Mouse (Mus musculus): ENCODE data around the gene Klhl35.

Gene Klhl35

GRCm38 (mm10) chr7:99465811-99466210 lies at the start of gene Klhl35:
Gene Klhl35 (plus strand): TSS chr7:99466004.
- DNase-seq = no peak

DNA sequence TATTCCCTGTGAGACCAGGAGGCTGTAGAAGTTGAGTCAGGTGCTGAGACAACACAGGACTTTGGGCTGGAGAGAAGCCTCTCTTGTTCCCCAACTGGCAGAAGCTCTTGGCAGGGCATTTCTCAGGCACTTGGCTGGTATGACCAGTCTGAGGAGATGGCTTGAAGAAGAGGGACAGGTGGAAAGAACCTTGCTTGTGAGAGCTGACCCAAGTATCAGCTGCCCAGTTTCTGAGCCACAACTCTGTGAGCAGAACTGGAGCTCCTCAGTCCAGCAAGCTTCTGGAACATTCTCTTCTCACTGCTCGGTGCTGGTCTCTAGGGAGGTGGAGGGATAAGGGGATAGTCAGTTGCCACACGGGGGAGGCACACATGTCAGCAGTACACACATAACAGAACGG lies 46.5 kb upstream of the Klhl35 start:
- DNase-seq = no peak

GRCm38 (mm10) chr7:99421006-99421405 lies 44.8 kb upstream of the Klhl35 start:
- peak; percentile 77 for DNase-seq

- no peak for DNase-seq
Measured at GRCm38 (mm10) chr7:99424538-99425155, 41.2 kb upstream of the Klhl35 start.

DNA sequence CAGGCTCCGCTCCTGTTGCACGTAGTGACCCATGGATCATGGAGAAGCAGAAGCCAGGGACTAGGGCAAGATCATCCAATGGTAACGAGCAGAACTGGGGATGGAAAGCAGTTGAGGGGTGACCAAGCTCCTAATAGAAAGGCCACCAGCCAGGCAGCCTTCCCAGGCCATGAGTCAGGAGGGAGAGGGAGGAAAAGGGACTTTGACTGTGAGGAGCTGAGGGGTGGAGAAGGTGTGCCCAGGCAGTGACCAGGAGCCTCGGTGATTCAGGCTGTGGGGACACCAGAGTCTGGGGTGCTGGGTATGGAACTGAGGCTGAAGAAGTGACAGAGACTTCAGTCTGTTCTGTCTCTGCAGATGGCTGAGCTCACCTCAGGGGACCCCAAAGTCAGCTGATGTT lies 40.1 kb upstream of the Klhl35 start:
- no peak for DNase-seq

DNA sequence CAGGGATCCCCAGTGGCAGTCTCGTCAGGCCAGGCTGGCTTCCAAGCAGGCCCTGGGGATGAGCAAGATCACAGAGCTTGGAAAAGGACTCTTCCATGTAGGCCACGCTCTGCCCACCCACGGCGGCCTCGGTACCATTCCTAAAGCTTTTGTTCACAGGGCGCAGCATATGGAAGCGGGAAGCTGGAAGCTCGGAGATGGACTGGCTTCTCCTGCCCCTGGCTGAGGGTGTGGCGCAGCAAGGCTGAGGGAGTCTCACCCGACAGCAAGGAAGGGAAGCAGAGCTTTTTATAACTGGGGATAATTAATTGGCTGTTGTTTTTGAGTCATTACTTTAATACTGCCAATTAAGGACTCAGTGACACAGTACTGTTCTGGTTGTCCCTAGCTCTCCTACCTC lies 38.8 kb upstream of the Klhl35 start:
- DNase-seq = no peak

GRCm38 (mm10) chr7:99427987-99428386 lies 37.8 kb upstream of the Klhl35 start:
- DNase-seq = no peak

DNA sequence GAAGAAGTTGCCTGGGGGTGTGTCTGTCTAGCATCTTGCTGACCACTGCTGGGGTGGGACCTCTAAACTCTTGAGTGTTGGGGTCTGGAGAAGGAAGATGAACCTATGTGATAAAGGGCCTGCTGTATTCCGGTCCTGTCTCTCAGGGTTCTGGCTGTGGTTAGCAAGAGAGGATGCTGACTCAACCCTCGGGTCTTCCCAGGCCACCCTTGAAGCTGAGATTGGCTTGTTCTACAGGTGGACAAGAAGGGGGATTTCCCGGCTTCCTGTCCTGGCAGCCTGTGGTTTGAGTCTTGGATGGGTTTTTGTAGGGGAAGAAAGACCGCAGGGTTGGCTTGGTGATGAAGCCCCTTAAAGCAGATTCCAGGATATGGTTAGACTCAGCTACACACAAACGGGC lies 37.0 kb upstream of the Klhl35 start:
- no peak for DNase-seq

- DNase-seq = no peak
Measured at GRCm38 (mm10) chr7:99429786-99430185, 36.0 kb upstream of the Klhl35 start.

- DNase-seq = no peak
Measured at GRCm38 (mm10) chr7:99430246-99430645, 35.6 kb upstream of the Klhl35 start.

DNA sequence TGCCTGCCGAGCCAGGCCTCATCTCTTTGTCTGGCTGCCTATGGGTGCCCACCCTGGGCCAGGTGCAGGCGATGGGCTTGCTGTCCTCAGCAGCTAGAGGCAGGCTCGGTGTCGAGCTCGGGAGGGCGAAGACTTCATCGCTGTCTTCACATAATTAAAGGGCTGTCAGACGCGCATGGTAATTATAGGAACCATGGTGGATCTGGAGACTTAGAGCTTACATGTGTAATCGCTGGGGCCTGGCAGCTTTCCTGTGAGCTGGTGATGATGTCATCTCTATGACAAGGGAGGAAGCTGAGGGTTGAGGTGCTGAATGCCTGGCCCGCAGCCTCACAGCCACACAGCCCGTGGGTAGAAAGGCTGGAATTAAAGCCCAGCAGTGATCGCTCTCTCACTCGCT lies 33.6 kb upstream of the Klhl35 start:
- DNase-seq = no peak

GRCm38 (mm10) chr7:99432863-99433262 lies 32.9 kb upstream of the Klhl35 start:
- no peak for DNase-seq

DNA sequence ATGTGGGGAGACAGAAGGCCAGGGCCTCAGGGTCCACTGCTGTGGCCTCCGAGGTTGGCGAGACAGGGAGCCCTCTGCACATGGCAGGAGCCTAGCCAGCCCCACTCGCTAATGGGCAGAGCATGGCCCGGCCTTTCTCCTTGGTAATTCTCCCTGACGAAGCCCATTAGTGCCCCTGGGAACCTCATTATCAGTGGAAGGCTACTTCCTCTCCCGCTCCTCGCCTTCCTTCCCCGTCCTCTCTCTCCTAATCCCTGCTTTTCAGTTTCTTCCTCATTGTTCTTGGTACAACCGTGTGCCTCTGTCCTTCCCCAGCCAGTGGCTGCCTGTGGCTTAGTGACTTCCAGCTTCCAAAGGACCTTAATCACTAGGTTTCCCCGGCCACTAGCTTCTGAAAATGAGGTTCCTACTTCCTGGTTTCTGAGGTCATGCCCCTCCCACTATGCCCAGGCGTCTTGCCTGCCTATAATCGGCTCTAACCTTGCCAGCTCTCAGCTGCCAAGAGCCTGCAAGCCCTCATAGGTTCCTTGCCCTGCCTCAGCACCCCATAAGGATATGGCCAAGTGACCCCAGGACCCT lies 31.0 kb upstream of the Klhl35 start:
- no peak for DNase-seq

DNA sequence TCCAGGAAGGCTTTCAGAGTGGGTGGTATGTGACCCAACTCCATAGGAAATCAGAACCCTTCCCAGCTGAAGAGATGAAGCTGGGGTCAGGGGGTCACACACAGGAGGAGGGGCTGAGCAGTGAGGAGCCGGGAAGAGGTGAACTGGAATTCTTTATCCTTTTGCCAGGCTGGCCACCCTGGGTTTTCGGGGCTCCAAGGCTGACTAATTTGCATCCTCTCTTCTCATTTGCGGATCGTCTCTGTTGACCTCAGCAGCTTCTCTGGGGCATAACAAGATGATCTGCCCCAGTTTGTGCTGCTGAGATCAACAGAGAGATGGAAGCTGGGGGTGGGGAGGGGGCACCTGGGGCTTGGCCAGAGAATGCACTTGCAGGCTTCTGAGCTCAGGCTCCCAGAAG lies 29.3 kb upstream of the Klhl35 start:
- no peak for DNase-seq

DNA sequence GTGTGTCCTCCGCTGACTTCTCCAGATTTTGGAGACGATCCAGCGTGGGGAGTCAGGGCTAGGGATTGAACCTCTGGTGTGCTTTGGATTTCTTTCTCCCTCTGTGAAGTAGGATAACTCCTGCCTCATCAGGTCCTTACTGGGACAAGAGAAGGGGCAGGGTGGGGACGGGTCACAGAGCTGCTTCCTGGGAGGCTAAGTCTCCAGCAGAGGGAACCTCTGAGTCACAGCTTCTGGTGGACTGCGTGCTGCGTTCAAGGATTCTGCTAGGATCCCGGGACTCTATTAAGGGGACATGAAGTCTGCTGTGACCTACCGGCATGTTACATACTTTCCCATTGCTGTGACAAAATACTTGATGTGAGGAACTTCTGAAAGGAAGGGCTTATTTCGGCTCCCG lies 26.9 kb upstream of the Klhl35 start:
- no peak for DNase-seq

GRCm38 (mm10) chr7:99441534-99442072 lies 24.2 kb upstream of the Klhl35 start:
- peak; percentile 87 for DNase-seq

DNA sequence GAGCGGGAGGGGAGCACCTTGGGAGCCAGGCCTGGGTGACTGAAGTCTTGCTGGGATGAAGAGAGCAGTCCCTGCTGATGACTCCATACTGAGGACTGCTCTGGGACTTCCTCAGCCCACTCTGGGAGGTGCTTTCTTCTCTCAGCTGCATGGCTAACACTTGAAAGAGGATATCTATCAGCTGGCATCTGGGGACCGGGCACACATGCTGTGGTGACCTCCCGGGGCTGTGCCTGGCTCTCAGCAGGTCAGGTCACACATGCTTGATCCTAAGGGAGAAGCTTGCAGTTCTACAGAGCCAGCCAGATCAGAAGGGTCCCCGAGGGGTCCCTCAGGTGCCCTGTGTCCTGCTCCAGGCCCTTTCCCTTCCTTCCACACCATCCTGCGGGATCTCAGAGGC lies 22.6 kb upstream of the Klhl35 start:
- no peak for DNase-seq

- DNase-seq = no peak
Measured at GRCm38 (mm10) chr7:99444012-99444411, 21.8 kb upstream of the Klhl35 start.

DNA sequence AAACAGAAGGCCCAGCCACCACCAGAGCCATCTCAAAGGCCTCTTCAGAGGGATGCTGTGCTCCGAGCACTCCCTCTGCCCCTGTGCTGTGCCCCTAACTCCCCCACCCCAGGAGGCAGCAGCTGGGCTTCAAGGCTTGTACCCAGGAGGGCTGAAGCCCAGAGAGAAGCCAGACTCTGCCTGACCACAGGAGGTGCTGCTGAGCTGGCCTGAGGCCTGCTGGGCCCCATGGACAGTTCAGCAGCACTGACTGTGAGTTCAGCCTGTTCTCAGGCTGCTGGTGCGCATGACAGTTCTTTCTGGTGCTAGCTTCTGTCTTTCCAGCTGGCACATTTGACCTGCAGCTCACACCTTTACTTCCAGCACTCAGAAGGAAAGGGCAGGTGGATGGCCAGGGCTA lies 20.0 kb upstream of the Klhl35 start:
- no peak for DNase-seq

DNA sequence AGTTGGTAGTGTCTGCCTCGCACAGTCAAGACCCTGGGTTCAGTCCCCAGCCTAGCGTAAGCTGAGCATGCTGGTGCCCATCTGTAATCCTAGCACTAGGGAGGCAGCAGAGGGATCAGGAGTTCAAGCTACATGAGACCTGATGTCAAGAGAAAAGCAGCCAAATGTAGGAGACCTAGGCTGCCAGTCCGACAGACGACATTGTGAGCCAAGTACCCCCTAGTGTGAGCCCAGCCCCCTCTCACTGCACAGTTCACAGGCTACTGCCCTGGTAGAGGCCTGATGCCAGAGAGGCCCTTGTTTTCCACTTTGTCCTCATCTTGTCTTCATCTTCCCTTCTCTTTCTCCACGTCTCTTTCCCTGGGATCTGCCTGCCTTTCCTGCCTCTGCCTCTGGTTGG lies 18.5 kb upstream of the Klhl35 start:
- DNase-seq = no peak

GRCm38 (mm10) chr7:99448619-99449018 lies 17.2 kb upstream of the Klhl35 start:
- no peak for DNase-seq

DNA sequence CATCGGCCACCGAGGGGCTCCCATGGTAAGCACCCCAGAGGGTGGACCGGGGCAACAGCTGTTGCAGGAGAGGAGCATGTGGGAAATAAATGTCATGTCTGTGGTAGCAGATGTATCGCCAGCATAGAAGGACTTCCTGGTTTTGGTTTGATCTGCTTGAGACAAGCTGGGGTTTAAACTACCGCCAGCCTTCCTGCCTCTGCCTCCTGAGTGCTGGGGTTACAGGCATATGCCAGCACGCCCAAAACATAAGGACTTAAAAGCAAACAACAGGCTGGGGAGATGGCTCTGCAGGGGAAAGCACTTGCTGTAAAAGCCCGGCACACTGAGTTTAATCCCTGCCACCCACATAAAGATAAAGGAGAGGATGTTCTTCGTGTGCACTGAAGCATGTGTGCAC lies 16.7 kb upstream of the Klhl35 start:
- DNase-seq = no peak

- no peak for DNase-seq
Measured at GRCm38 (mm10) chr7:99449751-99450150, 16.1 kb upstream of the Klhl35 start.

DNA sequence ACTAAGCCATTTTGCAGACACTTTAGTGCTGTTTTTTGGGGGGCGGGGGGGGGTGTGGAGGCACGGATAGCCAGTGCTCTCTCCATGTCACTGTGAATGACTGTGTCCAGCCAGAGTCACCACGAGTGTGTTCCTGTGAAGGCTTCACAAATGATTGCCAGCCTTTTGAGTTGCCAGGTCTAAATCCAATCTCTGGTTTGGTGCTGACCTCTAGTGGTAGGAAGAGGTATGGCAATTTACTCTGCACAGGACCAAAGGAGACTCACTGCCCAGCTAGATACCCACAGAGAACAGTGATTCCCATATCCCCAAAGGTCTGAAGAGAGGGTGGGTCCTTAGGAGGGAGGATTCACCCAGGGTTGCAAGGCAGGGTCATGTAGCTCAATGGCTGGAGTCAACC lies 15.1 kb upstream of the Klhl35 start:
- peak; percentile 88 for DNase-seq

DNA sequence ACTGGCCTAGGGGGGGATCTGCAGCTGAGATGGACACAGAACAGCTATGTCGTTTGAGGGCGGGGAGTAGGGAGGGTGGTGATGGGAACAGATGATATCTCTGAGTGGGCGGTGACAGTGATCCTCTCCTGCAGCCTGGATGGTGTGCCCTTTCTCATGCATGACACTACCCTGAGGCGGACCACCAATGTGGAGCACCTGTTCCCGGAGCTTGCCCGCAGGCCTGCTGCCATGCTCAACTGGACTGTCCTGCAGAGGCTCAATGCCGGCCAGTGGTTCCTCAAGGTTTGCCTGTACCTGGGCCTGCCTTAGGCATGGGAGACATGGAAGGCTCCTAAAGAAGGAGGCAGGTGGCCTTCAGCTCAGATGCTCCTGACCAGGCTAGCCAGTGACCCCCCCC lies 12.9 kb upstream of the Klhl35 start:
- no peak for DNase-seq

All from kidney, adult 9 months (tissue).